Mouse (Mus musculus) MEL (cell line): ENCODE results near the gene Tsacc. TPM values are rescaled to one million over a fixed set of nuclear protein-coding genes. Genes with fewer than 3 reads are reported as not detected.

ENCODE experiments used
- DNase-seq: peaks from one replicate; pipeline ENCODE4 v3.0.0; 2011; ENCODE audit warnings: low read depth, low spot score
- H3K27ac ChIP-seq: 2 replicates; pipeline ENCODE4 v1.5.1; 2012; ENCODE audit warnings: low read depth, mild to moderate bottlenecking, control low read depth, low read length, moderate library complexity; ENCODE audit not compliant: control insufficient read depth
- H3K27me3 ChIP-seq, 2 experiments: fragments of 150-350 bp in 1 of 2; sonication (generic) in 1 of 2; 2 replicates each; pipeline ENCODE4 v1.6.1; 2012; ENCODE audit warnings: low read length in 2 of 2, mild to moderate bottlenecking in 2 of 2, improper control_type of control experiment in 1 of 2, moderate library complexity in 1 of 2; ENCODE audit not compliant: insufficient read depth in 2 of 2, control insufficient read depth in 1 of 2
- H3K36me3 ChIP-seq, 2 experiments: 2 replicates each; pipeline ENCODE4 v1.6.1; 2012 to 2014; ENCODE audit warnings: low read length in 2 of 2, improper control_type of control experiment in 1 of 2, inconsistent platforms in 1 of 2, mild to moderate bottlenecking in 1 of 2; ENCODE audit not compliant: insufficient read depth in 2 of 2, control insufficient read depth in 1 of 2
- H3K4me1 ChIP-seq, 2 experiments: fragments of 150-350 bp in 1 of 2; sonication (generic) in 1 of 2; 2 replicates each; pipeline ENCODE4 v1.6.1; 2012; ENCODE audit warnings: low read length in 2 of 2, improper control_type of control experiment in 1 of 2, mild to moderate bottlenecking in 1 of 2; ENCODE audit not compliant: insufficient read depth in 2 of 2, control insufficient read depth in 1 of 2
- H3K4me3 ChIP-seq, 2 experiments: fragments of 150-350 bp in 1 of 2; sonication (generic) in 1 of 2; 2 replicates each; pipeline ENCODE4 v1.5.1; 2012; ENCODE audit warnings: low read depth in 2 of 2, low read length in 2 of 2, mild to moderate bottlenecking in 2 of 2, moderate library complexity in 2 of 2, control low read depth in 1 of 2, improper control_type of control experiment in 1 of 2; ENCODE audit not compliant: control insufficient read depth in 1 of 2, insufficient read depth in 1 of 2
- H3K79me2 ChIP-seq: 2 replicates; pipeline ENCODE4 v1.6.1; 2012; ENCODE audit warnings: mild to moderate bottlenecking, low read length, moderate library complexity; ENCODE audit not compliant: control insufficient read depth, poor library complexity, insufficient read depth
- H3K9ac ChIP-seq: 2 replicates; pipeline ENCODE4 v1.6.1; 2012; ENCODE audit warnings: low read depth, mild to moderate bottlenecking, control low read depth, low read length, moderate library complexity; ENCODE audit not compliant: control insufficient read depth, poor library complexity, severe bottlenecking
- H3K9me3 ChIP-seq: fragments of 150-350 bp; sonication (generic); replicated peaks from 2 replicates; pipeline ENCODE4 v1.6.1; 2012; ENCODE audit warnings: mild to moderate bottlenecking, low read length, improper control_type of control experiment, moderate library complexity; ENCODE audit not compliant: insufficient read depth
- BHLHE40 ChIP-seq: IDR thresholded peaks from 2 replicates; pipeline ENCODE4 v1.6.1; 2012; ENCODE audit warnings: low read depth, mild to moderate bottlenecking, inconsistent platforms, low read length, improper control_type of control experiment, borderline replicate concordance
- CHD1 ChIP-seq: IDR thresholded peaks from 2 replicates; pipeline ENCODE4 v1.6.1; 2012; ENCODE audit warnings: low read depth, mild to moderate bottlenecking, inconsistent platforms, low read length, improper control_type of control experiment
- CHD2 ChIP-seq: IDR thresholded peaks from 2 replicates; pipeline ENCODE4 v1.6.1; 2011; ENCODE audit warnings: low read length, improper control_type of control experiment
- CTCF ChIP-seq, 3 experiments: IDR thresholded peaks in 2 of 3; conservative IDR thresholded peaks in 1 of 3; 2 replicates each; pipeline ENCODE4 v1.5.1; 2011 to 2012; ENCODE audit warnings: low read length in 3 of 3, low read depth in 2 of 3, mild to moderate bottlenecking in 2 of 3, improper control_type of control experiment in 1 of 3, inconsistent platforms in 1 of 3, mixed read lengths in 1 of 3, moderate library complexity in 1 of 3; ENCODE audit not compliant: control insufficient read depth in 1 of 3, insufficient read depth in 1 of 3, poor library complexity in 1 of 3, severe bottlenecking in 1 of 3
- E2F4 ChIP-seq: IDR thresholded peaks from 2 replicates; pipeline ENCODE4 v1.6.1; 2011; ENCODE audit warnings: low read depth, low read length, improper control_type of control experiment, borderline replicate concordance
- ELF1 ChIP-seq: IDR thresholded peaks from 2 replicates; pipeline ENCODE4 v1.6.1; 2014; ENCODE audit warnings: low read depth, mild to moderate bottlenecking, inconsistent platforms, low read length, improper control_type of control experiment, moderate library complexity
- ETS1 ChIP-seq: IDR thresholded peaks from 2 replicates; pipeline ENCODE4 v1.6.1; 2012; ENCODE audit warnings: low read depth, mild to moderate bottlenecking, inconsistent platforms, low read length, improper control_type of control experiment, moderate library complexity
- HCFC1 ChIP-seq: IDR thresholded peaks from 2 replicates; pipeline ENCODE4 v1.6.1; 2012; ENCODE audit warnings: low read depth, mild to moderate bottlenecking, inconsistent platforms, low read length, improper control_type of control experiment, moderate library complexity
- KAT2A ChIP-seq: conservative IDR thresholded peaks from 2 replicates; pipeline ENCODE4 v1.6.1; 2012; ENCODE audit warnings: low read depth, low read length, improper control_type of control experiment, inconsistent platforms
- MAZ ChIP-seq: IDR thresholded peaks from 2 replicates; pipeline ENCODE4 v1.6.1; 2012; ENCODE audit warnings: low read depth, mild to moderate bottlenecking, inconsistent platforms, low read length, improper control_type of control experiment
- MEF2A ChIP-seq: IDR thresholded peaks from 2 replicates; pipeline ENCODE4 v1.6.1; 2014; ENCODE audit warnings: low read depth, mild to moderate bottlenecking, inconsistent platforms, low read length, improper control_type of control experiment; ENCODE audit not compliant: poor library complexity, insufficient replicate concordance, severe bottlenecking; ENCODE audit errors: extremely low read depth
- NELFE ChIP-seq: IDR thresholded peaks from 2 replicates; pipeline ENCODE4 v1.6.1; 2011; ENCODE audit warnings: low read depth, low read length, improper control_type of control experiment
- POLR2AphosphoS2 ChIP-seq: IDR thresholded peaks from 2 replicates; pipeline ENCODE4 v1.6.1; 2011; ENCODE audit warnings: low read length, improper control_type of control experiment
- RAD21 ChIP-seq: IDR thresholded peaks from 2 replicates; pipeline ENCODE4 v1.6.1; 2011; ENCODE audit warnings: mild to moderate bottlenecking, low read depth, low read length, improper control_type of control experiment
- SIN3A ChIP-seq: IDR thresholded peaks from 2 replicates; pipeline ENCODE4 v1.6.1; 2012; ENCODE audit warnings: low read length, improper control_type of control experiment, inconsistent platforms
- TAL1 ChIP-seq: IDR thresholded peaks from 2 replicates; pipeline ENCODE4 v1.6.1; 2012; ENCODE audit warnings: mild to moderate bottlenecking, inconsistent platforms, low read length, moderate library complexity, mixed read lengths
- TBP ChIP-seq: IDR thresholded peaks from 2 replicates; pipeline ENCODE4 v1.8.0; 2011; ENCODE audit warnings: low read depth, low read length, improper control_type of control experiment
- TCF12 ChIP-seq: IDR thresholded peaks from 2 replicates; pipeline ENCODE4 v1.6.1; 2014; ENCODE audit warnings: low read depth, mild to moderate bottlenecking, inconsistent platforms, low read length, improper control_type of control experiment, moderate library complexity
- UBTF ChIP-seq: IDR thresholded peaks from 2 replicates; pipeline ENCODE4 v1.6.1; 2012; ENCODE audit warnings: low read depth, mild to moderate bottlenecking, inconsistent platforms, low read length, improper control_type of control experiment, moderate library complexity, borderline replicate concordance; ENCODE audit not compliant: insufficient read depth
- polyA plus RNA-seq, 2 experiments: library from polyadenylated mRNA; stranded (reverse) in 1 of 2; unstranded in 1 of 2; fragments of >175 nt in 1 of 2; fragments of >200 nt in 1 of 2; gene quantifications; 2 replicates each; pipeline versions ENCODE4 v1.2.1 to v1.2.4; 2012; ENCODE audit warnings: low replicate concordance in 2 of 2, low read depth in 1 of 2; ENCODE audit not compliant: insufficient read length in 2 of 2, insufficient read depth in 1 of 2, missing spikeins in 1 of 2
- total RNA-seq: library from RNA; depleted of rRNA; stranded (reverse); fragments of 300-350 nt; gene quantifications from 2 replicates; pipeline ENCODE4 v1.2.3, GENCODE M21; 2012

The Tsacc gene
- total and polyA plus RNA-seq, 3 experiments: 34.1 to 41.1 TPM; not detected in 1

DNA sequence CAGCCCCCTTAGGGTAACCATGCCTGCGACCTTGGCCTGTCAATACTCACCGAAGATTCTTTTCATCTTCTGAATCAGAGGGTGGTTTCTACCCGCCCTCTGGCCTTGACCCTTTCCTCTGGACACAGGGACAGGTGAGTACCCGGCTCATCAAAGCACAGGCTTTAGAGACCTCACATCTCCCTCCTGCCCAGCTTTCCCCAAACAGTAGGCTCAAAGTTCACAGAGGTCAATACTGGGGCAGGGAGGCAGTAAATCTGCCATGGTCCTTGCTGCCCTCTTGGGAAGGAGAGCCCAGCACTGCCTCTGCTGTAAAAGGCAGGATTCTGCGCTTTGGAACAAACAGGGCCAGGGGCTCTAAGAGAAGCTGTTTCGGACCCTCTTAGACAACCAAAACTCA lies 44.1 kb downstream of the Tsacc start:
- TF ChIP-seq MEF2A: no peak
- no peak for TF ChIP-seq BHLHE40
- TF ChIP-seq TAL1: no peak
- no peak for TF ChIP-seq NELFE
- no peak for TF ChIP-seq CHD2
- TF ChIP-seq ELF1: no peak
- TF ChIP-seq MAZ: no peak
- no peak for TF ChIP-seq TBP
- no peak for TF ChIP-seq E2F4
- no peak for TF ChIP-seq TCF12
- Histone ChIP-seq H3K27ac (no peak overlapping the region), H3K36me3 (no peaks in the 10 kb centered on the region), H3K4me3 (no peak overlapping the region), H3K79me2 (no peaks in the 10 kb centered on the region), H3K9me3 (no peaks in the 10 kb centered on the region), H3K9ac (no peak overlapping the region), H3K27me3 (peaks cover 48 to 49% of the 10 kb centered on the region in 2 experiments), H3K4me1 (no peaks in the 10 kb centered on the region)
- DNase-seq: no peak

DNA sequence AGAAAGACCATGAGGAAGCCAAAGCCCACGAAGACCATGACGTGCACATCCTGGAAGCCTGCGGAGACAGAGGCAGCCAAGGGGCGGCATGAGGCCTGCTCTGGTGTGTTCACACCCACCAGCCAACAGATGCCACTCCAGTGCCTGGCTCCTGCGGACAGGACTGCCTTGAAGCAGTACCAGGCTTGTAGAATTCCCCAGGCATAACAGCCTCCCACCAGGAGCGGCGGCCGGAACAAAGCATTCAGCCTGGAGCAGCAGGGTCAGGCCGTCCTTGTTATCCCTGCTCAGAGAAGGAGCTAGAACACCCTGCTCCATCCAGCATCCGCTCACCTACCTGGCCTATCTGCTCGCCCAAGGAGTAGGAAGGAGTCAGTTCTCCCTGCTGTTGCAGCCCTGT lies 48.4 kb downstream of the Tsacc start:
- no peak overlapping the region for H3K9ac ChIP-seq
- no peak overlapping the region for H3K27ac ChIP-seq
- H3K79me2 ChIP-seq: no peaks in the 10 kb centered on the region
- TF ChIP-seq HCFC1 (no peak), CHD1 (no peak), ETS1 (no peak), MEF2A (no peak), SIN3A (no peak), KAT2A (no peak), UBTF (no peak), POLR2AphosphoS2 (no peak), RAD21 (no peak), CTCF (IDR thresholded peaks at IDR 0.05 in 2 of 3, conservative IDR thresholded peaks at IDR 0.05 in 1 of 3; ENCODE audit: control insufficient read depth in 1 of 3, insufficient read depth in 1 of 3, low read depth in 2 of 3, low read length in 3 of 3, poor library complexity in 1 of 3, severe bottlenecking in 1 of 3) (no peak), E2F4 (no peak)
- H3K27me3 ChIP-seq: peaks cover 22 to 26% of the 10 kb centered on the region in 2 experiments
- no peaks in the 10 kb centered on the region for H3K36me3 ChIP-seq
- H3K4me3 ChIP-seq: no peak overlapping the region
- no peaks in the 10 kb centered on the region for H3K9me3 ChIP-seq
- DNase-seq: no peak
- peaks cover 0 to 4% of the 10 kb centered on the region in 2 experiments; a peak in 1 of 4 replicates for H3K4me1 ChIP-seq
